Mouse (Mus musculus) neural tube, embryonic 13.5 days (tissue): ENCODE results near the gene Hspg2. TPM values are rescaled to one million over a fixed set of nuclear protein-coding genes. Genes with fewer than 3 reads are reported as not detected.

Source experiments
- ATAC-seq: fragments of 200-750 bp; cut with Nextera tagmentation; 2 replicates; pipeline ENCODE4 v1.8.0; 2017; ENCODE audit warnings: low read depth, mild to moderate bottlenecking, moderate TSS enrichment, moderate library complexity
- H3K27ac ChIP-seq: fragments of 300-500 bp; sonication (generic); replicated peaks from 2 replicates; pipeline ENCODE4 v1.5.1; 2015; ENCODE audit warnings: moderate library complexity, mild to moderate bottlenecking, inconsistent platforms
- H3K27me3 ChIP-seq: fragments of 300-500 bp; sonication (generic); 2 replicates; pipeline ENCODE4 v1.6.1; 2015; ENCODE audit warnings: mild to moderate bottlenecking, inconsistent platforms
- H3K36me3 ChIP-seq: fragments of 300-500 bp; sonication (generic); 2 replicates; pipeline ENCODE4 v1.6.1; 2015; ENCODE audit warnings: mild to moderate bottlenecking, inconsistent platforms
- H3K4me1 ChIP-seq: fragments of 300-500 bp; sonication (generic); replicated peaks from 2 replicates; pipeline ENCODE4 v1.6.1; 2015; ENCODE audit warnings: inconsistent platforms
- H3K4me2 ChIP-seq: fragments of 300-500 bp; sonication (generic); 2 replicates; pipeline ENCODE4 v1.6.1; 2015; ENCODE audit warnings: inconsistent platforms, mild to moderate bottlenecking, moderate library complexity
- H3K4me3 ChIP-seq: fragments of 300-500 bp; sonication (generic); 2 replicates; pipeline ENCODE4 v1.5.1; 2015; ENCODE audit warnings: mild to moderate bottlenecking, inconsistent platforms
- H3K9ac ChIP-seq: fragments of 300-500 bp; sonication (generic); 2 replicates; pipeline ENCODE4 v1.6.1; 2015; ENCODE audit warnings: moderate library complexity, mild to moderate bottlenecking, inconsistent platforms
- H3K9me3 ChIP-seq: fragments of 300-500 bp; sonication (generic); 2 replicates; pipeline ENCODE4 v1.6.1; 2016; ENCODE audit warnings: inconsistent platforms
- WGBS: fragments of 180-500 bp; shearing (Covaris S2); methylation state at CpG from one replicate; pipeline ENCODE4 v1.1.7; 2015; 5-methylcytosine and 5-hydroxymethylcytosine counted together
- polyA plus RNA-seq: library from polyadenylated mRNA; unstranded; fragments of >200 nt; fragmentation: Nextera tagmentation; extraction: Ambion mirVana; gene quantifications from 2 replicates; pipeline ENCODE4 v1.2.1, GENCODE M21; 2015

Hspg2 gene
- polyA plus RNA-seq, 1 experiment from 2014 or later: 8.6 TPM

GRCm38 (mm10) chr4:137497367-137497766, 28.8 kb downstream of the Hspg2 start:
- H3K4me3 ChIP-seq: no peak overlapping the region
- no peaks in the 10 kb centered on the region for H3K27me3 ChIP-seq
- no peaks in the 10 kb centered on the region for H3K9me3 ChIP-seq
- H3K9ac ChIP-seq: no peak overlapping the region
- no peak overlapping the region for H3K4me2 ChIP-seq
- no peaks in the 10 kb centered on the region for H3K36me3 ChIP-seq
- peak overlapping the region; percentile 78 for H3K27ac ChIP-seq
- 75% methylated on average over 5 of the region's 5 CpGs for WGBS
- H3K4me1 ChIP-seq: peaks cover 39% of the 10 kb centered on the region
- no peak for ATAC-seq

DNA sequence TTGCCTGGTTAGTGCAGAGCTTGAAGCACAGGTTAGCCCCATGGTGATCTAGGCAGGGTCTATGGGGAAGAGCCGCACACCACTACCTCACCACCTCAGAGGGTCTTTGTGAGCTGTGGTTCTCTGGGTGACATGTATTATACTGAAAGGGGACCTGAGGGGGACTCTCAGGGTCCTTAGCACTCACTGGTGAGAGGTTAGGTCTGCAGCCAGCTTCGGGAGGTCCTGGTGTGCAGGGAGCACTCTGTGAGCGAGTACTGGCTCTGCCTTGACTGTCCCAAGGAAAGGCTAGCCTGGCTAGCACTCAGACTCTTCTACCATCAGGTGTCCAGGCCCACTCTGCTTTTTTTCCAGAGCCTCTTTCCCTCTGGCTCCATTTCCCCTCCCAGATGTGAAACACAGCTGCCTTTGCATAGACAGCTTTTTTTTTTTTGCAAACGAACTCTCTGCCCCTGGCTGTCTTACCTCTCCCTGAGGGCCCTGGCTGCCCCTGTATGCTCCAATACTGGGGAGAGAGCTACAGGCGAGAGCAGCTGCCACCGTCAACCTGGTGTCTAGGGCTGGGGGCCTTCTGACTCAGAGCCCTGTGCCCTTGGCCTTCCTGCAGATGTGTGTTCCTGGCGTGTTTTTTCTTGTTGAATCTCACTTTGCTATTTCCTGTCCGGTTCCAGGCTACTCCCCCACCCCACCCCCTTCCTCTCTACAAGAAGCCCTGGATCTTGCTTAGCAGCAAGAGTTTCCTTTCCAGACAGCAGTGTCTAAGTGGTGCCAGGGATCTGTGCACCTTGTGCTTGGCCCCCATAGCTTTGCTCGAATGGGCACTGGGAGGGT, 29.5 kb downstream of the Hspg2 start:
- no peak for ATAC-seq
- peaks cover 43% of the 10 kb centered on the region for H3K4me1 ChIP-seq
- no peak overlapping the region for H3K4me2 ChIP-seq
- H3K27me3 ChIP-seq: no peaks in the 10 kb centered on the region
- no peak overlapping the region for H3K9ac ChIP-seq
- H3K36me3 ChIP-seq: no peaks in the 10 kb centered on the region
- H3K27ac ChIP-seq: peak overlapping the region; percentile 78
- no peaks in the 10 kb centered on the region for H3K9me3 ChIP-seq
- no peak overlapping the region for H3K4me3 ChIP-seq
- WGBS: 70% methylated on average over 9 of the region's 9 CpGs

DNA sequence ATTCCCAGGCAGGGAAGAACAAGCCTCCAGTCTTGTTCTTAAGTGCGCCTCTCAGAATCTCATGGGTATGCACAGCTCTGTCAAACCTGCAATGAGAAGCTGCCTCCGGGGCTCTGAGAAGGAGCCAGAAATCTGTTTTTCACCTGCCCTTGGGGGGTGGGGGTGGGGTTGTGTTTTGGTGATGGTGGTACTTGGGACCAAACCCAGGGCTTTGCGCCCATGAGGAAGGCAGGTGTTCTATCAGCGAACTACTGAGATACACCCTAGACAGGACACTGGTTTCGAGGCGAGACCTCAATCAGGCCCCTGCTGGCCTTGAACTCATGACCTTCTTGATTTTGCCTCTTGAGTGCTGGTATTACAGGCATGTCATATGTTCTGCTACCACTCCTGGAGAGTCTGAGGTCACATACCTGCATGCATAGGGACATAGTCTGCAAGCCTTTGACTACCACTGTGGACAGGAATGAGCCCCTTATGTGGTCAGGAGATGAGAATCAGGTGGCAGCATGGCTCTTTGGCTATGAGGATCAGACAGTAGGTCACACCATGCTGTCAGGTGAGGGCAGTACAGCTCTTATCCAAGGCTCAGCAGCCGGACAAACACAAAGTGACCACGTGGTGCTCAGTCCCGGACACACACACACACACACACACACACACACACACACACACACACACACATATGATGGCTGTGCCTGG, 30.5 kb downstream of the Hspg2 start:
- WGBS: 94% methylated on average over 9 of the region's 9 CpGs
- no peak for ATAC-seq
- no peaks in the 10 kb centered on the region for H3K36me3 ChIP-seq
- H3K9me3 ChIP-seq: no peaks in the 10 kb centered on the region
- peak overlapping the region; percentile 78; the same call in 1 of the 2 replicates for H3K27ac ChIP-seq
- H3K27me3 ChIP-seq: no peaks in the 10 kb centered on the region
- no peak overlapping the region for H3K9ac ChIP-seq
- no peak overlapping the region for H3K4me3 ChIP-seq
- peaks cover 43% of the 10 kb centered on the region for H3K4me1 ChIP-seq
- no peak overlapping the region for H3K4me2 ChIP-seq

DNA sequence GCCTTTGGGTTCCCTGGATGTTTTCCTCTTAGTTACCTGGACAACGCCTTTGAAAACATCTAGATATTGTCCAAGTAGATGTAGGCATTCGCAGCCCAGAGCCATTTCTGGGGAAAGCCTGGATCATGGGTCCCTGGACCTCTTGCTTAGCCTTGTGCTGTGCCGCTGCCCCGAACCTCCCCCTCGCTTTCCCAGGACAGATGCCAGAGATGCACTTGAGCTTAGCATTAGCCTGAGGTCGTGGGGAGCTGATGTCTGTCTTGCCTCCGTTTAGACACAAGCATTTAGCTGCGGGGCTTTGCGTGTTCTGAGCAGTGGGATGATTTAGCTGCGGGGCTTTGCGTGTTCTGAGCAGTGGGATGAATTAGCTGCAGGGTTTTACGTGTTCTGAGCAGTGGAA, 31.6 kb downstream of the Hspg2 start:
- Histone ChIP-seq H3K27me3 (no peaks in the 10 kb centered on the region), H3K36me3 (no peaks in the 10 kb centered on the region), H3K4me2 (no peak overlapping the region), H3K9me3 (no peaks in the 10 kb centered on the region), H3K4me3 (no peak overlapping the region), H3K4me1 (peaks cover 33% of the 10 kb centered on the region), H3K9ac (no peak overlapping the region), H3K27ac (no peak overlapping the region)
- ATAC-seq: no peak
- 84% methylated on average over 12 of the region's 12 CpGs for WGBS

GRCm38 (mm10) chr4:137500953-137501352, 32.4 kb downstream of the Hspg2 start:
- H3K4me1 ChIP-seq: peaks cover 28% of the 10 kb centered on the region
- no peak overlapping the region for H3K27ac ChIP-seq
- no peak overlapping the region for H3K4me3 ChIP-seq
- H3K27me3 ChIP-seq: no peaks in the 10 kb centered on the region
- H3K4me2 ChIP-seq: no peak overlapping the region
- H3K9me3 ChIP-seq: no peaks in the 10 kb centered on the region
- no peaks in the 10 kb centered on the region for H3K36me3 ChIP-seq
- WGBS: 92% methylated on average over 5 of the region's 5 CpGs
- no peak for ATAC-seq
- no peak overlapping the region for H3K9ac ChIP-seq

DNA sequence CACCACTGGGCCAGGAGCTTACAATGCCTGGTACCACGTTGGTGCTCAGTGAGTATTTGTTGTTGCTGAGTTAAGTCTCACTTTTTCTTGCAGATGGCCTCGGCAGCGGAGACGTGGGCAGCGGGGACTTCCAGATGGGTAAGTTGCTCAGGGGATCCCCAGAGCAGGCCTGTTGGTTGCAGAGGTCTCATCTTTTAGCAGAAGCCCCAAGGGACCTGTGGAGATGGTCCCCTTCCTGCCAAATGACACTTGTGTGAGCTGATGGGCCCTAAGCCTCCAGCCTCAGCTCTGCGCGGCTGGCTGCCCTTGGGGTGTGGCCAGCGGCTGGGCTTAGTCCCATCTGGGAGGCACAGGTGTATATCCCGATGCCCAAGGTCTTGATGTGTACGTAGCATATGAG, 33.6 kb downstream of the Hspg2 start:
- Histone ChIP-seq H3K4me1 (peaks cover 25% of the 10 kb centered on the region), H3K4me2 (no peak overlapping the region), H3K27ac (no peak overlapping the region), H3K9ac (no peak overlapping the region), H3K4me3 (no peak overlapping the region), H3K9me3 (no peaks in the 10 kb centered on the region), H3K27me3 (no peaks in the 10 kb centered on the region), H3K36me3 (no peaks in the 10 kb centered on the region)
- WGBS: 91% methylated on average over 10 of the region's 10 CpGs
- no peak for ATAC-seq

DNA sequence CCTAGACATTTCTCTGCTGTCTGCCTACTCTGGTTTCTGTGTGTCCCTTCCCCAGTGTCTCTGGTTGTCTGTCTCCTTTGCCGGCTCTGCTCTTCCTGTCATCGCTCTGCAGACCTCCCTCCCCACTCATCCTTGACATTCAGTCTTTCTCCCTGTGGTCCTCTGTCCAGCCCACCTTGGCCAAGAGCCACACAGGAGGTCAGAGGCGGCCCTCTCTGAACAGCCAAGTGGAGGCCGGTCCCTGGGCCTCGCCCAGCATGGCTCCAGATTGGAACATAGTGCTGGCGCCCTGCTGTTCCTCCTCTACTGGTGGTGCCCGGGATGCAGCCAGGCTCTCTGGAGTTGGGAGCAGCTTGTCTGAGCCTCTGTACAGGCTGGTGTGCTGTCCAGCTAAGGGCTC, 34.2 kb downstream of the Hspg2 start:
- Histone ChIP-seq H3K4me3 (no peak overlapping the region), H3K27ac (no peak overlapping the region), H3K9me3 (no peaks in the 10 kb centered on the region), H3K27me3 (no peaks in the 10 kb centered on the region), H3K4me2 (no peak overlapping the region), H3K36me3 (no peaks in the 10 kb centered on the region), H3K9ac (no peak overlapping the region), H3K4me1 (peaks cover 19% of the 10 kb centered on the region)
- WGBS: 81% methylated on average over 7 of the region's 7 CpGs
- ATAC-seq: no peak

DNA sequence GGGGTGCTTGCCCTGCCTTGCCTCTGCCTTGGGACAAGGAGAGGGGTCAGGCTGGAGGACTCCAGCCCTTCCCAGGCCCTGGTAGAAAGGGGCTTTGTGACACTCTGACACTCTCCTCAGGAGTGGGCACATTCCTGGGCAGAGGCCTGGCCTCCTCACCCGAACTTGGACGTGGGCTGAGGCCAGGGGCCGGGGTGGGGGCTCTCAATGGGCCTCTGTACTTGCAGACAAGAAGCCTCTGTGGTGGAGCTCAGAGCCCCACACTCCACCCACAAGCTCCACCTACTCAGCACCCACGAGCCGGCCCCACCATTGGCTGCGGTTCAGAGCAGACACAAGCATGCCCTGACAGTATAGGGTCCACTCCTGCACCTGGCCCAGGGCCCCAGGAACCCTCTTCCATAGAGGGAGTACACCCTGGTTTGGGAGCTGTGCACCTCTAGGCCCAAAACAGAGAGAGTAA, 35.0 kb downstream of the Hspg2 start:
- no peaks in the 10 kb centered on the region for H3K27me3 ChIP-seq
- H3K27ac ChIP-seq: no peak overlapping the region
- no peak overlapping the region for H3K9ac ChIP-seq
- no peaks in the 10 kb centered on the region for H3K36me3 ChIP-seq
- no peaks in the 10 kb centered on the region for H3K9me3 ChIP-seq
- H3K4me2 ChIP-seq: no peak overlapping the region
- 78% methylated on average over 6 of the region's 6 CpGs for WGBS
- peak; percentile 61; the same call in 1 of the 2 replicates for ATAC-seq
- H3K4me1 ChIP-seq: peaks cover 12% of the 10 kb centered on the region
- H3K4me3 ChIP-seq: no peak overlapping the region

- no peak overlapping the region for H3K4me2 ChIP-seq
- H3K27ac ChIP-seq: no peak overlapping the region
- no peaks in the 10 kb centered on the region for H3K36me3 ChIP-seq
- peaks cover 16% of the 10 kb centered on the region for H3K4me1 ChIP-seq
- H3K9me3 ChIP-seq: no peaks in the 10 kb centered on the region
- WGBS: 94% methylated on average over 10 of the region's 10 CpGs
- no peak overlapping the region for H3K4me3 ChIP-seq
- ATAC-seq: no peak
- no peak overlapping the region for H3K9ac ChIP-seq
- H3K27me3 ChIP-seq: no peaks in the 10 kb centered on the region
These were observed 38.1 kb downstream of the Hspg2 start for GRCm38 (mm10) chr4:137506629-137507028.

- H3K9me3 ChIP-seq: no peaks in the 10 kb centered on the region
- no peak overlapping the region for H3K4me3 ChIP-seq
- H3K27me3 ChIP-seq: no peaks in the 10 kb centered on the region
- no peak overlapping the region for H3K9ac ChIP-seq
- H3K4me2 ChIP-seq: no peak overlapping the region
- H3K27ac ChIP-seq: no peak overlapping the region
- H3K4me1 ChIP-seq: peaks cover 11% of the 10 kb centered on the region
- H3K36me3 ChIP-seq: no peaks in the 10 kb centered on the region
- 87% methylated on average over 9 of the region's 9 CpGs for WGBS
- no peak for ATAC-seq
These were observed 41.0 kb downstream of the Hspg2 start for GRCm38 (mm10) chr4:137509528-137509927.

- no peaks in the 10 kb centered on the region for H3K27me3 ChIP-seq
- peak; percentile 62 for ATAC-seq
- no peaks in the 10 kb centered on the region for H3K9me3 ChIP-seq
- peaks cover 11% of the 10 kb centered on the region for H3K4me1 ChIP-seq
- WGBS: 59% methylated on average over 15 of the region's 15 CpGs
- no peaks in the 10 kb centered on the region for H3K36me3 ChIP-seq
- H3K4me3 ChIP-seq: no peak overlapping the region
- no peak overlapping the region for H3K27ac ChIP-seq
- H3K4me2 ChIP-seq: no peak overlapping the region
- H3K9ac ChIP-seq: no peak overlapping the region
These were observed 41.6 kb downstream of the Hspg2 start for GRCm38 (mm10) chr4:137510021-137510696.

DNA sequence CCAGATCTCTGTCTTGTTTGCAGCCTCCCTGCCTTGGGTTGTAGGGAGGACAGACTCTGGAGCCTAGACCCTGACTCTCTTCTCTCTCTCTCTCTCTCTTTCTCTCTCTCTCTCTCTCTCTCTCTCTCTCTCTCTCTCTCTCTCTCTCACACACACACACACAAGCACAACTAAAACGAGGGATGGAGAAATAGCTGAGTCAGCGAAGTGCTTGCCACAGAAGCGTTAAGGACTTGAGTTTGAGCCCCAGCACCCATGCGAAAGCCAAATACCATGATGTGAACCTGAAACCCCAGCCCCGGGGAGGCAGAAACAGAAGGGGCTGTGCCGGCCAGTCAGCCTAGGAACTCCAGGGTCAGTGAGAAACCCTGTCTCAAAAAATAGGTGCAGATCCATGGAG, 44.3 kb downstream of the Hspg2 start:
- ATAC-seq: no peak

More for the DNA sequence above, 44.3 kb downstream of the Hspg2 start:
- Histone ChIP-seq H3K4me2 (no peak overlapping the region), H3K9me3 (no peaks in the 10 kb centered on the region), H3K4me1 (peaks cover 11% of the 10 kb centered on the region), H3K27me3 (no peaks in the 10 kb centered on the region), H3K9ac (no peak overlapping the region), H3K4me3 (no peak overlapping the region), H3K27ac (no peak overlapping the region), H3K36me3 (no peaks in the 10 kb centered on the region; the same call in 1 of the 2 replicates)
- 88% methylated on average over 6 of the region's 6 CpGs for WGBS
